ENCODE assay signal across 9 mouse cellular contexts in genomic region chr19:7606801-7607689, GRCm38 (mm10). TPM values are rescaled to one million over a fixed set of nuclear protein-coding genes. Genes with fewer than 3 reads are reported as not detected.
DNase-seq lines count a peak whose midpoint lies in the region; ATAC-seq and TF ChIP-seq lines count a peak whose summit lies in the region.
"Had no signal": no experiment of that assay in that cellular context is flagged by ENCODE, and none has a peak within 500 bp of the region (broad histone marks: within the 10 kb centered on the region; RNA-seq: fewer than 3 reads in every experiment).

Gene Lgals12 (minus strand): TSS chr19:7607193.

- peak within 1 kb of the TSS; percentile 18; the same call in 1 of the 2 replicates for H3K9ac ChIP-seq in embryonic facial prominence, embryonic 15.5 days
- H3K9ac ChIP-seq in hindbrain, postnatal 0 days (replicated peaks; ENCODE audit: low read length) = 0 out of 2 replicates have a peak within 1 kb of the TSS, but pooled peaks have one; percentile 25
- H3K9ac ChIP-seq in liver, embryonic 15.5 days = no peak within 1 kb of the TSS
- peak within 1 kb of the TSS; percentile 31 for H3K9ac ChIP-seq in neural tube, embryonic 15.5 days (replicated peaks)

- peak within 1 kb of the TSS; percentile 34 for H3K4me3 ChIP-seq in embryonic facial prominence, embryonic 15.5 days (replicated peaks)
- H3K4me3 ChIP-seq in hindbrain, postnatal 0 days (ENCODE audit: low read length) = peak within 1 kb of the TSS; percentile 29
- H3K4me3 ChIP-seq in liver, embryonic 15.5 days (replicated peaks) = no peak within 1 kb of the TSS
- peak within 1 kb of the TSS; percentile 35 for H3K4me3 ChIP-seq in neural tube, embryonic 15.5 days (replicated peaks)

- peak within 1 kb of the TSS; percentile 62 for H3K4me2 ChIP-seq in embryonic facial prominence, embryonic 15.5 days (replicated peaks)
- peak within 1 kb of the TSS; percentile 58 for H3K4me2 ChIP-seq in hindbrain, postnatal 0 days (ENCODE audit: low read depth, low read length)
- H3K4me2 ChIP-seq in liver, embryonic 15.5 days = peak within 1 kb of the TSS; percentile 46
- H3K4me2 ChIP-seq in neural tube, embryonic 15.5 days = peak within 1 kb of the TSS; percentile 83

- peaks cover 29% of the 10 kb centered on the region for H3K4me1 ChIP-seq in embryonic facial prominence, embryonic 15.5 days
- peaks cover 11% of the 10 kb centered on the region for H3K4me1 ChIP-seq in hindbrain, postnatal 0 days (ENCODE audit: insufficient read depth, low read length)
- H3K4me1 ChIP-seq in liver, embryonic 15.5 days (replicated peaks) = peaks cover 7% of the 10 kb centered on the region
- H3K4me1 ChIP-seq in neural tube, embryonic 15.5 days = peaks cover 22% of the 10 kb centered on the region

- peak within 1 kb of the TSS; percentile 76 for H3K27ac ChIP-seq in embryonic facial prominence, embryonic 15.5 days (replicated peaks)
- H3K27ac ChIP-seq in hindbrain, postnatal 0 days = no peak within 1 kb of the TSS
- no peak within 1 kb of the TSS for H3K27ac ChIP-seq in liver, embryonic 15.5 days (replicated peaks)
- H3K27ac ChIP-seq in neural tube, embryonic 15.5 days (replicated peaks) = 0 out of 2 replicates have a peak within 1 kb of the TSS, but pooled peaks have one; percentile 5

- 6% methylated on average over 15 of the region's 15 CpGs for WGBS in embryonic facial prominence, embryonic 15.5 days
- WGBS in hindbrain, postnatal 0 days = 7% methylated on average over 15 of the region's 15 CpGs
- 10% methylated on average over 15 of the region's 15 CpGs for WGBS in liver, embryonic 15.5 days (ENCODE audit: insufficient replicate concordance)
- 9% methylated on average over 15 of the region's 15 CpGs for WGBS in neural tube, embryonic 15.5 days

- peak; percentile 47 to 54 for DNase-seq in layer of hippocampus, postnatal 10 days (ENCODE audit: low spot score in 2 of 2)
- DNase-seq in layer of hippocampus, postnatal 25 days (ENCODE audit: extremely low spot score in 1 of 2, low spot score in 1 of 2) = no peak
- peak; percentile 49 for DNase-seq in hindbrain, postnatal 0 days (ENCODE audit: low spot score)
- DNase-seq in gastrocnemius, postnatal 14 days = no peak
- no peak for DNase-seq in cerebellum, adult 11-12 months

- H3K27me3 ChIP-seq in embryonic facial prominence, embryonic 15.5 days = 0 out of 2 replicates have a peak, but pooled peaks cover 2% of the 10 kb centered on the region
- H3K27me3 ChIP-seq in hindbrain, postnatal 0 days (ENCODE audit: insufficient read depth, low read length) = peaks cover 5% of the 10 kb centered on the region; the same call in 1 of the 2 replicates
- peaks cover 44% of the 10 kb centered on the region for H3K27me3 ChIP-seq in liver, embryonic 15.5 days
- peaks cover 16% of the 10 kb centered on the region; the same call in 1 of the 2 replicates for H3K27me3 ChIP-seq in neural tube, embryonic 15.5 days (replicated peaks)

- ATAC-seq in embryonic facial prominence, embryonic 15.5 days (ENCODE audit: insufficient number of reproducible peaks, low FRiP score, low TSS enrichment, low read depth) = no peak
- ATAC-seq in hindbrain, postnatal 0 days = peak; percentile 60
- ATAC-seq in liver, embryonic 15.5 days (ENCODE audit: insufficient read depth) = no peak
- ATAC-seq in neural tube, embryonic 15.5 days (ENCODE audit: low FRiP score) = peak; percentile 35

- intact Hi-C loops in gastrocnemius, postnatal 14 days (cut with DNase I; ENCODE audit: low total_unique reads) = no loop called here

- no peaks in the 10 kb centered on the region for H3K36me3 ChIP-seq in embryonic facial prominence, embryonic 15.5 days
- no peaks in the 10 kb centered on the region for H3K36me3 ChIP-seq in hindbrain, postnatal 0 days (ENCODE audit: insufficient read depth, low read length)
- H3K36me3 ChIP-seq in liver, embryonic 15.5 days (replicated peaks) = no peaks in the 10 kb centered on the region
- no peaks in the 10 kb centered on the region for H3K36me3 ChIP-seq in neural tube, embryonic 15.5 days

- H3K9me3 ChIP-seq in embryonic facial prominence, embryonic 15.5 days (replicated peaks) = no peaks in the 10 kb centered on the region
- H3K9me3 ChIP-seq in hindbrain, postnatal 0 days (ENCODE audit: low read length) = no peaks in the 10 kb centered on the region
- H3K9me3 ChIP-seq in liver, embryonic 15.5 days (replicated peaks) = no peaks in the 10 kb centered on the region
- H3K9me3 ChIP-seq in neural tube, embryonic 15.5 days (replicated peaks) = no peaks in the 10 kb centered on the region

- no peak for TF ChIP-seq CTCF in hindbrain, postnatal 0 days (IDR thresholded peaks at IDR 0.05; ENCODE audit: low read depth)

RNA-seq across cellular contexts. Expression of gene Lgals12, which starts in this region (rescaled TPM):
- under 1 TPM; 0.54 to 0.66 TPM for total RNA-seq in layer of hippocampus, postnatal 10 days (2021)
- total RNA-seq in layer of hippocampus, postnatal 25 days (2021) = under 1 TPM; 0.28 to 0.32 TPM
- polyA plus RNA-seq in embryonic facial prominence, embryonic 15.5 days (2015; fragmentation: Nextera tagmentation; extraction: Ambion mirVana) = 1.4 and 2.3 TPM in 2 replicates
- 0.11 and 0.16 TPM in 2 replicates for total RNA-seq in hindbrain, postnatal 0 days (2014; rRNA removed)
- polyA plus RNA-seq in hindbrain, postnatal 0 days (2015; fragmentation: Nextera tagmentation; extraction: Ambion mirVana) = 0.14 and 0.18 TPM in 2 replicates
- polyA plus RNA-seq in liver, embryonic 15.5 days (2015; fragmentation: Nextera tagmentation; extraction: Ambion mirVana) = not detected in 2 replicates
- polyA plus RNA-seq in neural tube, embryonic 15.5 days (2015; fragmentation: Nextera tagmentation; extraction: Ambion mirVana) = 0.15 and 0.26 TPM in 2 replicates
- total RNA-seq in gastrocnemius, postnatal 14 days (2021) = under 1 TPM; 0.13 to 0.33 TPM
- total RNA-seq: hematopoietic stem cell, adult 5-6 weeks had no signal

Comparison
In these comparisons a context has a peak if more than half of its experiments do, and no peak if none do; other contexts are left out.
1. Peak in DNase-seq in layer of hippocampus, postnatal 10 days; RNA of the gene not detected or under 1 TPM.
2. Peak in DNase-seq, ATAC-seq, H3K4me3 ChIP-seq, H3K9ac ChIP-seq and H3K4me2 ChIP-seq in hindbrain, postnatal 0 days; RNA of the gene not detected or under 1 TPM.
3. Peak in ATAC-seq, H3K4me3 ChIP-seq, H3K27ac ChIP-seq, H3K9ac ChIP-seq and H3K4me2 ChIP-seq in neural tube, embryonic 15.5 days; RNA of the gene not detected or under 1 TPM.